Mouse (Mus musculus): Measurements from ENCODE around the gene C530025M09Rik.

- TF ChIP-seq CTCF (IDR thresholded peaks at IDR 0.05; ENCODE audit: insufficient read depth, low read depth, low read length) (no peak), POLR2A (IDR thresholded peaks at IDR 0.05; ENCODE audit: insufficient read depth, low read depth, low read length) (no peak)
Observed at GRCm38 (mm10) chr2:149848778-149849177, 17.8 kb upstream of the C530025M09Rik start.

Data from olfactory bulb, adult 2 months (tissue).